Mouse (Mus musculus): ENCODE data around the gene Wfs1. TPM values are rescaled to one million over a fixed set of nuclear protein-coding genes. Genes with fewer than 3 reads are reported as not detected.

Wfs1 gene
- polyA plus RNA-seq (2014; fragmentation: Illumina TruSeq; extraction: RNeasy Lipid Tissue Mini Kit (QIAGEN cat#74804); ENCODE audit: low read depth, low replicate concordance) = 29.7 TPM

GRCm38 (mm10) chr5:36988781-36989624 lies at the start of gene Wfs1:
Gene Wfs1 (minus strand): TSS chr5:36989205.

Other genes starting within 250 kb of the Wfs1 start
- 10.7 TPM for gene Bloc1s4, start 240.6 kb downstream of the Wfs1 start, polyA plus RNA-seq (2014; fragmentation: Illumina TruSeq; extraction: RNeasy Lipid Tissue Mini Kit (QIAGEN cat#74804); ENCODE audit: low read depth, low replicate concordance)
- gene Mrfap1, start 192.4 kb downstream of the Wfs1 start, polyA plus RNA-seq (2014; fragmentation: Illumina TruSeq; extraction: RNeasy Lipid Tissue Mini Kit (QIAGEN cat#74804); ENCODE audit: low read depth, low replicate concordance) = 224 TPM
- 30.1 TPM for gene Man2b2, start 158.6 kb downstream of the Wfs1 start, polyA plus RNA-seq (2014; fragmentation: Illumina TruSeq; extraction: RNeasy Lipid Tissue Mini Kit (QIAGEN cat#74804); ENCODE audit: low read depth, low replicate concordance)
- gene Ppp2r2c, start 120.7 kb downstream of the Wfs1 start, polyA plus RNA-seq (2014; fragmentation: Illumina TruSeq; extraction: RNeasy Lipid Tissue Mini Kit (QIAGEN cat#74804); ENCODE audit: low read depth, low replicate concordance) = 1.8 TPM
- gene Gm1043, start 96.2 kb upstream of the Wfs1 start, polyA plus RNA-seq (2014; fragmentation: Illumina TruSeq; extraction: RNeasy Lipid Tissue Mini Kit (QIAGEN cat#74804); ENCODE audit: low read depth, low replicate concordance) = 0.62 TPM